Mouse (Mus musculus) adrenal gland, postnatal 25 days (tissue): ENCODE results near the gene Ppp2r5a. TPM values are rescaled to one million over a fixed set of nuclear protein-coding genes. Genes with fewer than 3 reads are reported as not detected.
A peak's percentile ranks its signal among the peaks of the same experiment; 100 is the strongest.
"Not testable (repeated sequence)": the region's sequence is repeated elsewhere in the genome, so short reads cannot be mapped to it uniquely, and the experiment has no call there.

Experiments used
- DNase-seq: peaks from one replicate; pipeline ENCODE4 v3.0.0; 2021; ENCODE audit warnings: mixed read lengths
- long read RNA-seq: library from polyadenylated mRNA; stranded (forward); transcript quantifications from one replicate; pipeline ENCODE4 v2.0.0, GENCODE M21; 2021
- total RNA-seq: library from RNA; stranded (reverse); gene quantifications from 2 replicates; pipeline ENCODE4 v1.2.3, GENCODE M21; 2021

The Ppp2r5a gene
- 162 and 192 TPM in 2 replicates for total RNA-seq
- long read RNA-seq, transcript Ppp2r5a-201 (13 exons, 3,088 nt), result major isoform, 345 of 410 reads
- long read RNA-seq, partial matches to known transcripts, result 20 of 410 reads
- long read RNA-seq, other reads (novel, unspliced or antisense), result 45 of 410 reads

DNA sequence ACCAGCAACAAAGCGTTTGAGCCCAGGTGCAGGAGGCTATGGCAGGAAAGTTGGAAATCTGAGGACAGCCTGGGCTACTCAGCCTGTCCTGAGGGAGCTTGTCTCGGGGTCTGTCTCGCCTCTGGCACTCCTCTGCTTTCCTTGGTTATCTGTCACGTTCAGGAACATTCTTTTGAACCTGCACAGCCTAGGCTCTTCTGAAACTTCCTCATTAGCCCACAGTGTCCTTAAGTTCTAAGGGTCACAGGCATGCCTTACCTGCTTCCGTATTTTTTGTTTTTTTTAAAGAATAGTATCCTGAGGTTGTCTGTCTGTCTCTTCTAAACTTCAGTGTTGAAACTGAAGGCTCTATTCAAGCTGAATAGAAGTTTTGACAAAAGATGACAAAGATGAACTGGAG, at the start of gene Ppp2r5a:
TSS of gene Ppp2r5a (minus strand) at position 199 of the 400 bp plus-strand sequence.
- no peak for DNase-seq

DNA sequence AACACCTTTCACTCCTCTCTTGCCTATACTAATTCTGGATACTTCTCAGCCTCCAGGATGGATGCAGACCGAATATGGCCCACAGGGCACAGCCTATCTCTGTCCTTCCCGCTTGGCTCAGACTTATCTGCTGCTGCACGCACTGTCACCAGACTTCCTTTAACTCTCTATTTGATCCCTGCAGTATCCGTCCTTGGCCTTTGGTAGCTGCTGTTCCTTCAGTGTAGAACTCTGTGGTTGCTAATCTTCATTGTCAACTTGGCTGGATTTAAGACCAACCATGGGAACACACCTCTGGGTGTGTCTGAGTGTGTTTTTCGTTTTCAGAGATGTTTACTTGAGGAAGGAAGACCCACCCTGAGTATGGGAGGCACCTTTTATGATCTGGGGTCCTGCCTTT, 47.5 kb upstream of the Ppp2r5a start:
- no peak for DNase-seq

GRCm38 (mm10) chr1:191449537-191449936, 46.5 kb upstream of the Ppp2r5a start:
- peak; percentile 11 for DNase-seq

DNA sequence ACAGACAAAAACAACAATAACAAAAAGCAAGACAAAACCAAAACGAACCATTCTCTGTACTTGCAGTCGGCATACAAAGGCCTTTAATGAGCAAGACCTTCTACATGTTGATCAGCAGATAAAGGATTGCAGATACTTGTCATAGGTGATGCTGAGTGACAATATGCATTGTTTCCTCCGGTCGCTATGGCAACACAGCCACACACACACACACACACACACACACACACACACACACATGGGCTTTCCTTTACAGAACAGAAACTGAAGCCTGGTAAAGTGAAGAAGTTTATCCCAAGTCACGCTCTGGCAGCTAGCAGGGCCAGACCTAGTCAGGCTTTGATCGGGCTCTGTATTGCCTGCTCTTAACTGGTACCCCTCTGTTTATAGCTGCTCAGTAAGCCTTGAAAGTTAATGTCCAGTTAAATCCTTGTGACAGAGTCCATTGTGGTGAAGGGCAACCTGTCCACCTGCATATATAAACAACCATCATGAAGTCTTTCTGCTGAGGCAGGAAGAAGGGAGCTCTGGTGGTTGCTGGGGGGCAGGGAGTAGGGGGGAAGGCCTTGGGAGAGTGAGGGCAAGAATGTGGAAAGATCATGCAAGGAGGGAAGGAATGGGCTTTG, 44.4 kb upstream of the Ppp2r5a start:
- no peak for DNase-seq

DNA sequence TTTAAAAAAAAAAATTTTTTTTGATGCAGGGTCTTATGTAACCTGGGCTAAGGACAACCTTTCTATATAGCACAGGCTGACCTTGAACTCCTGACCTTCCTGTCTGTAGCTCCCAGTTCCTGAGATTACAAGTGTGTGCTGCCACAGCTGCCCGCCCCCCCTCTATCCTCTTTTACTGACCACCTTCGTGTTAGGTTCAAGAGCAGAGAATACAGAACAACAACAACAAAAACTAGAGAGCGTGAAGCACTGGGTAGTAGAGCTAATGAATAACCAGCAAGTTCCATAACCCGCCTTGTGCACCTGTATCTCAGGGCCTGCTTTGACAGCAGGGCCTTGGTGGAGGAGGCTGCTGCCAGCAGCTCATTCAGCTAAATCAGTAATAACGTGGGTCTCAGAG, 43.2 kb upstream of the Ppp2r5a start:
- DNase-seq, result no peak

- no peak for DNase-seq
Observed at GRCm38 (mm10) chr1:191445831-191446258, 42.8 kb upstream of the Ppp2r5a start.

GRCm38 (mm10) chr1:191445401-191445800, 42.3 kb upstream of the Ppp2r5a start:
- no peak for DNase-seq

- DNase-seq, result no peak
Observed at GRCm38 (mm10) chr1:191444467-191444866, 41.4 kb upstream of the Ppp2r5a start.

- DNase-seq, result no peak
Observed at GRCm38 (mm10) chr1:191439011-191439410, 35.9 kb upstream of the Ppp2r5a start.

- DNase-seq, result peak; percentile 39
Observed at GRCm38 (mm10) chr1:191438546-191438945, 35.5 kb upstream of the Ppp2r5a start.

DNA sequence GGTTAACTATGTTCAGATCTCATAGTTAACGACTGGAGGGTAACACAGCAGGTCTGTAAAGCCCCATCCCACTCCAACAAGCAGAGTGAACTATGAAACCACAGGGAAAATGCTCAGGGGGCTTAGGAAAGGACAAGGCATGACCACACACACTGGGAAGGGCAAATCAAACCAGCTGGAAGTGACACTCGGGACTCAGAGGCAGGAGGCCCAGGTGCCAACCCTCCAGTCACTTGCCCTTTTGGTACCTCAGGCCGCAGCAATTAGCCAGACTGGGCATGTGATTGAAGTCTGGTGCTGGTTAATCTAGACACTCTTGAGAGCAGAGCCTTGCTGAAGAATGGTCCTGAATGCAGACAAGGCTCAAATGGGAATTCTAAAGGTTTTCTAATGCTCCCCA, 33.6 kb upstream of the Ppp2r5a start:
- DNase-seq, result no peak

- DNase-seq, result peak; percentile 49
Observed at GRCm38 (mm10) chr1:191435359-191435758, 32.3 kb upstream of the Ppp2r5a start.

DNA sequence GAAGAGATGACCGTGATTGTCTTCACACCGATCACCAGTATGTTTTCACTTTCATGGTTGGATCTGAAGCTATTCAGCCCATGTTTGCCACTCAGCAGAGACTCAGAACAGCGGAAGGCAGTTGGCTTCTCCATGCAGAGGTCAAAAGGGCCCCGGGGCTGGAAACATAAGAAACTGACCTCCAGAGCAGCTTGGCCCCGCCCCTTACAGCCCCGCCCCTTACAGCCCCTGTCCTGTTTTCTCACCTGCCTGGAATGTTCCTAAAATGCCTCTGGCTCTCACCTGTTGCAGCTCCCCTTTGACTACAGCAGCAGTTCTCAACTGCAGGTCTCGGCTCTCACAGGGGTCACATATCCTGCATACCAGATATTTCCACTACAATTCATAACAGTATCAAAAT, 29.5 kb upstream of the Ppp2r5a start:
- DNase-seq, result no peak

DNA sequence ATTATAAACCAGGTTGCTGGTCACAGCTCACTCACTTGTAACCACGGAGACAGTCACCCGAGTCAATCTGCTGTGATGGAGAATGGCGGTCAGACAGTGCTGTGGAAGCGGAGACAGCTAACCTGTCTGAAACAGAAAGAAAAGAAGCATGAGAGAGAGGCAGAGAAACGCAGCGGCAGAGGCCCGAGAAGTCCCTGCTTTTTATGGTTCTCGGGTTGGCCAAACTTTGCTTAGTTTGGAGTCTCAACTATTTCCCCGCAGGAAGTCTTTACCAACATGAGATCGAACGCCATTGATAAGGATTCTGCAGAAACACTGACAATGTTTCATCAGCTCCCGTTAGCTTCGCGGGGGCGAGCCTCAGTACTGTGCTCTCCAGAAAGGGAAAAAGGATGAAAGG, 29.0 kb upstream of the Ppp2r5a start:
- DNase-seq, result no peak

- DNase-seq, result no peak
Observed at GRCm38 (mm10) chr1:191430121-191430520, 27.0 kb upstream of the Ppp2r5a start.

DNA sequence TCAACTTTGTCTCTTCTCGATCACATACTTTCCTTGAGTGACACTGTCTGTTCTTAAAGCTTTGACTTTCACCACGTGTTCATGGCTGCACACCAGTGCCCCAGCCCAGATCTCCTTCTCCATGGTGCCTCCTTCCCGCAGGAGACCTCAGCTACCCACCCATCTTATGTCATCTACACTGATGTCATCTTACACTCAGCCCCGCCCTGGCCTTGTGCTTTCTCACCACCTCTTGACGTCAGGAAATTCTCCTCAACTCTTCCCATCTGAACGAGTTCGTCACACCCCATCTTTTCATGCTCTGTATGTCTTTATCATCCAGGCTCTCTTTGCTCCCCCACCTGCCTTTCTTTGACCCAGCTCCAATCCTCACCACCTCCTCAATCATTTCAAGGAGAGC, 22.8 kb upstream of the Ppp2r5a start:
- no peak for DNase-seq

GRCm38 (mm10) chr1:191423201-191423600, 20.1 kb upstream of the Ppp2r5a start:
- DNase-seq, result no peak

DNA sequence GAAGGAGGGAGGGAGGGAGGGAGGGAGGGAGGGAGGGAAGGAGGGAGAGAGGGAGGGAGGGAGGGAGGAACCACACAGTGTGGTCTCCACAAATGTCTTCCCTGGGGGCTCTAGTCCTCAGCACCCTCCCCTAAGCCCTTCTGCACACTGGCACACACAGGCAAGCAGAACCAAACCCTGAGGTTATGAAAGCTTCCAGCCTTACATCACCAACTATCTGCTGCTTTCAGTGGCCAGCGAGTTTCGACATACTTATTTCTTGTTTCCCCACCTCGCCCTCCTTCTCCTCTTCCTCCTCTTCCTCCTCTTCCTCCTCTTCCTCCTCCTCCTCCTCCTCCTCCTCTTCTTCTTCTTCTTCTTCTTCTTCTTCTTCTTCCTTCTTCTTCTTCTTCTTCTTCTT, 19.6 kb upstream of the Ppp2r5a start:
- not testable (repeated sequence) for DNase-seq

DNA sequence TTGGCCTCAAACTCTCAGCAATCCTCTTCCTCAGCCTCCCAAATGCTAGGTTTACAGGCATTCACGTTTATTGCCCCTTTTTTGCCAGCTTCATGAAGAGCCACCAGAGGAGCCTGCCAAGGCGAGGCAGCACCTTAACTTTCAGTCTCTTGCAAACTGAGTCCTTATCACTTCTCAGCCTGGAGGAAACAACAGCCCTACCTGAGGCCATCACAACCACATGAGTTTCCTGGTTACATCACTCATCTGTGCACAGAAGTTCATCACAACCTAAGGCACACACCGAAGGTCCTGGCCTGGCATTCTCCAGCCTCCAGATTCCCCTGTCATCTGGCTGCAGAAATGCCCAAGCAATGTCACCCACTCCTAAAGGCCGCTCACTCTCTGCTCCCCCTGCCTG, 19.1 kb upstream of the Ppp2r5a start:
- DNase-seq, result no peak

DNA sequence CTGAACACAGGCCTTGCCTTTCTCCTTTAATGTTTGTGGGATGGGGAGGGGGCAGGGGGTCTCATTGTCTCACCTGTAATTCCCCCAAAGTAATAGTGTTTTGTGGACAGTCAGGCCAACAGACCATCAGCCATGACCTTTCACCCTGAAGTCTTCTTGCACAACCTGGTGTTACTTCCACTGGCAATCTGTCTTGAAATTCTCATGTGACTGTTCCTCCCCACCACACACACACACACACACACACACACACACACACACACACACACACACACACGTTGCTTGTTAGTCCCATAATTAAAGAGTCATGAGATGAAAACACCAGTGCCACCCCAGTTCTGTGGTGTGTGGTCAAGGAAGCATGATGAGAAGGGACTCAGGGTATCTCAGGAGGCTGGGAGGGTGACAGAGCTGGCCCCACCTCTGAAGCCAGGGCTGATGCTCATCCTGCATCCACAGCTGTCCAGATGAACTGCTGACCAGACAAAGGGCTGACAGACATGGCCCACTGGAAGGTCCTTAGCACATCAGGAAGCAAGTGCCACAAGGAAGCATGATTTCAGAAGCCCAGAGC, 18.4 kb upstream of the Ppp2r5a start:
- DNase-seq, result no peak

DNA sequence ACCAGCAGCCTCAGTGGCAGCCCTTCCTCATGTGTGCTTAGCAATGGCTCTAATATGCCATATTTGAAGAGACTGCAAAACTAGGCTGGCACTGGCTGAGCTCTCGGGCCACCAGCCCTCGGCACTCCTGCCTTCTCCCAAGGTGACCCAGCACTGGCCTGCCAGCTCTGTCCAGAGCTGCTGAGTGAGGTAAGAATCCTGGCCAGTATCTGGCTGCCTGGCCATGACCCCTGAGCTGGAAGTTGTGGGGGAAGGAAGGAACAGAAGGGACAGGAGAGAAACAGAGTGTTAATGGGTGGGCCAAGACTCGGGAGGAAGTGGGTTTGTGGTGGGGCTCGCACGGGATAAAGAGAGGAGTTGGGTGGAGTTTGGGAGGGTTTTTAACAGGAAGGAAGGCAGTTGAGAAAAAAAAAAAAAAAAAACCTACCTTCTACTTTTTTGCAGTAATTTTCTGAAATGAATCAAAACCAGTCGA, 17.9 kb upstream of the Ppp2r5a start:
- DNase-seq, result peak; percentile 59

DNA sequence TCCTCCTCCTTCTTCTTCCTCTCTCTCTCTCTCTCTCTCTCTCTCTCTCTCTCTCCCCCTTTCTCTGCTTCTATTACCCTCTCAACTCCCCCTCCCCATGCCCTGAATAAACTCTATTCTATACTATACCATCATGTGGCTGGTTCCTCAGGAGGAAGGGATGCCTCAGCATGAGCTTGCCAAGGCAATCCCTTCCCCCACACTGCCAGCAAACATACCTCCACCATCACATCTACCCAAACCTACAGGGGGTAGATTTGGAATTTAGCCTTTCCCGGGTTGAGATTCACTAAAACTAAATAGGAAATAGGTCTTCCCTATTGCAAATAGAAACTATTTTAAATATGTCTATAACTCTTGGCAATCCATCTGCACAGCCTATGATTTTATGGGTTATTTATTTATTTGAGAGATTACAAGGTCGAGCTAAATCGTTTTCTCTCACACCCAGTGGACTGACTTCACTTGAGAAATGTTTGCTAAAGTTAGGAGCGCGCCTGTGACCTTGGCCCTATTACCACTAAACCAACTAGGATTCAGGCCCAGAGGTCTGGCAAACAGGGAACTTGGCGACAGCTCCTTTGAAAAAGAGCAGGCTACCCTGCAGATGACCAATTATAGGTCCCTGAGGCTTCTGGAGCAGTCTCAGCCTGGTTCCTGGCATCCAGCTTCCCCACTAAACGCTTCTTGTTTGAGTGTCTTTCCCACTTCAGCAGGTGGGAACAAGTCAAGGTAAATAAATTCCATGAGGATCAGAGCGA, 17.1 kb upstream of the Ppp2r5a start:
- peak; percentile 63 for DNase-seq

GRCm38 (mm10) chr1:191419421-191419820, 16.3 kb upstream of the Ppp2r5a start:
- no peak for DNase-seq
